Mouse (Mus musculus): ENCODE data around the gene Ccdc88b. TPM values are rescaled to one million over a fixed set of nuclear protein-coding genes. Genes with fewer than 3 reads are reported as not detected.
A peak's percentile ranks its signal among the peaks of the same experiment; 100 is the strongest.
"Not testable (repeated sequence)": the region's sequence is repeated elsewhere in the genome, so short reads cannot be mapped to it uniquely, and the experiment has no call there.

The Ccdc88b gene
- polyA plus RNA-seq (2015; fragmentation: Nextera tagmentation; extraction: Ambion mirVana), result 1.9 and 3.1 TPM in 2 replicates

DNA sequence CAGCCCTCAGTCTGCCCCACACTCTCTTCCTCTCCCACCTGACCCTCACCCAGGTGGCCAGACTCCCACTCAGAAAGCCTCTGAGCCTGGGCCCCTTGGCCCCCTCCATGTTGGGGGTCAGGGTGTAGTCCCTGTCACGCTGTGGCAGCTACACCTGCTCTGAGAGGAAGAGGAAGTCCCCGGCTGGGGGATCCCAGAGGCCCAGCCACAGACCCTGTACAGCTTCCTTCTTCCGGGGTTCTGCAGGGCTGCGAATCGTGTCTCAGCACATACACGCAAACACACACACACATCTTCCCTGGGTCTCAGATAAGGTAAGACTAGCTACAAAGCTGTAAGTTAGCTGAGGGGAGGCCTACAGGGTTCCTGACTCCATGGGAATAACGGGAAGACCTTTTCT, at the start of gene Ccdc88b:
Ccdc88b (minus strand) TSS at position 181 of the 400 bp plus-strand sequence.
- 13% methylated on average over 7 of the region's 7 CpGs for WGBS (ENCODE audit: insufficient replicate concordance)
- H3K36me3 ChIP-seq, result no peaks in the 10 kb centered on the region
- H3K27ac ChIP-seq, result peak within 1 kb of the TSS; percentile 31; the same call in 1 of the 2 replicates
- ATAC-seq (ENCODE audit: low read depth) (no peak), DNase-seq (no peak)
- H3K4me2 ChIP-seq, result peak within 1 kb of the TSS; percentile 25
- H3K4me1 ChIP-seq (replicated peaks), result peaks cover 41% of the 10 kb centered on the region
- H3K27me3 ChIP-seq, result 0 out of 2 replicates have a peak, but pooled peaks cover 9% of the 10 kb centered on the region
- no peaks in the 10 kb centered on the region for H3K9me3 ChIP-seq (replicated peaks)
- peak within 1 kb of the TSS; percentile 30 for H3K4me3 ChIP-seq (replicated peaks)
- peak within 1 kb of the TSS; percentile 36; the same call in 1 of the 2 replicates for H3K9ac ChIP-seq

- Histone ChIP-seq H3K27me3 (no peaks in the 10 kb centered on the region), H3K9me3 (replicated peaks) (no peaks in the 10 kb centered on the region), H3K4me1 (replicated peaks) (peaks cover 48% of the 10 kb centered on the region), H3K36me3 (peaks cover 34% of the 10 kb centered on the region), H3K4me3 (replicated peaks) (0 out of 2 replicates have a peak overlapping the region, but pooled peaks have one; percentile 77), H3K4me2 (0 out of 2 replicates have a peak overlapping the region, but pooled peaks have one; percentile 95), H3K27ac (no peak overlapping the region), H3K9ac (no peak overlapping the region)
- DNase-seq (no peak), ATAC-seq (ENCODE audit: low read depth) (no peak)
- WGBS (ENCODE audit: insufficient replicate concordance), result 77% methylated on average over 8 of the region's 8 CpGs
Measured at GRCm38 (mm10) chr19:6907094-6907493, 49.1 kb upstream of the Ccdc88b start.

GRCm38 (mm10) chr19:6906199-6906598, 48.2 kb upstream of the Ccdc88b start:
- Histone ChIP-seq H3K27ac (no peak overlapping the region), H3K36me3 (peaks cover 25% of the 10 kb centered on the region), H3K4me1 (replicated peaks) (peaks cover 39% of the 10 kb centered on the region), H3K9ac (no peak overlapping the region), H3K4me3 (replicated peaks) (no peak overlapping the region), H3K4me2 (no peak overlapping the region), H3K9me3 (replicated peaks) (no peaks in the 10 kb centered on the region), H3K27me3 (no peaks in the 10 kb centered on the region)
- WGBS (ENCODE audit: insufficient replicate concordance), result 74% methylated on average over 3 of the region's 3 CpGs
- no peak for DNase-seq
- no peak for ATAC-seq (ENCODE audit: low read depth)

DNA sequence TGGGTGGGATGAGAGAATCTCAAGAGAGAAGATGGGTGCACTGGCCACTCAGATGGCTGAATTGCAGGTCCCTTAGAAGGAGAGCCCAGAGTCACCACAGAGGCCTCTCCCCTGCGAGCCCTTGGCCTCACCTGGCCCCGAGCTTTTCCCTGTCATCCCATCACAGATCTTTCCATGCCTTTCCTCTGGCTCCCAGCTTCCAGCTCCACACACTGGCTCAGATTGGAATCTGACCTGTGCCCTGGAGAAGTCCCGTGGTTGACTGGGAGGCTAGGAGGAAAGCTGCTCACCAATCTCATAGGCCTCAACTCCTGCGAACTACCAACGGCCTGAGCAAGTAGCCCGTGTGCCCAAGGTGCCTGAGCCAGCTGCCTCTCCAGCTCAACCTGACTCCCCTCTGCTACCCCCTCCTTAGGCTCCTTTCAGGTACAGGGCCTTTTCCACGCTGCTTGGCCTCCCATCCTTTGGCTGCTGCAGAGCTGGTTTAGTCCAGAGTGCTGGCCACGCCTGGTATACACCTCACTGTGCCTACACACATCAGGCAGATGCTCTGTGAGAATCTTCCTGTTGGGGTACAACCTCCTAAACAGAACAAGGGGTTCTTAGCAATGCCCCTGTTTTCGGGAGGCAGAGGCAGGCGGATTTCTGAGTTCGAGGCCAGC, 47.6 kb upstream of the Ccdc88b start:
- WGBS (ENCODE audit: insufficient replicate concordance), result 78% methylated on average over 11 of the region's 11 CpGs
- no peak for ATAC-seq (ENCODE audit: low read depth)
- H3K27me3 ChIP-seq, result no peaks in the 10 kb centered on the region
- H3K36me3 ChIP-seq, result peaks cover 22% of the 10 kb centered on the region
- no peak overlapping the region for H3K27ac ChIP-seq
- H3K9ac ChIP-seq, result no peak overlapping the region
- peaks cover 35% of the 10 kb centered on the region for H3K4me1 ChIP-seq (replicated peaks)
- no peaks in the 10 kb centered on the region for H3K9me3 ChIP-seq (replicated peaks)
- no peak overlapping the region for H3K4me3 ChIP-seq (replicated peaks)
- no peak overlapping the region for H3K4me2 ChIP-seq
- no peak for DNase-seq

DNA sequence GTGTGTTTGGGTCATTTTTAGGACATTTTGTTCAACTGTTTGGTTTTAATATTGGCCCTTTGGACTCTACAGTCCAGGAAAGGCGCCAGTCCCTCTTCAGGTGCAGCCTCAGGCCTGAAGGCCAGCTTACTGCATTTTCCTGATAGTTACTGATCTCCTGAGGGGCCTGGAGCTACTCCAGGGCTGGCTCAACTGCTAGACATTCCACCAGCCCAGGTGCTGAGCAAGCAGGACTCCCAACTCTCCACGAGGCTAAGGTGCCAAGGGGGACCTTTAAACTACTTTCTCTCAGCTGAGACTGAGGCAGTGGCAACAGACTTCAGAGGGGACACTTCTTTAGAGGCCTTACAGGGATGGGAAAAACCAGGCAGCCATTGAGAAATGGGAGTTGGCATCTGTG, 46.8 kb upstream of the Ccdc88b start:
- Histone ChIP-seq H3K36me3 (peaks cover 22% of the 10 kb centered on the region), H3K9me3 (replicated peaks) (no peaks in the 10 kb centered on the region), H3K4me2 (no peak overlapping the region), H3K4me3 (replicated peaks) (no peak overlapping the region), H3K27me3 (no peaks in the 10 kb centered on the region), H3K27ac (no peak overlapping the region; the same call in 1 of the 2 replicates), H3K9ac (no peak overlapping the region), H3K4me1 (replicated peaks) (peaks cover 32% of the 10 kb centered on the region)
- ATAC-seq (ENCODE audit: low read depth) (no peak), DNase-seq (no peak)
- whole genome bisulfite sequencing (ENCODE audit: insufficient replicate concordance), result 56% methylated on average over 2 of the region's 2 CpGs

DNA sequence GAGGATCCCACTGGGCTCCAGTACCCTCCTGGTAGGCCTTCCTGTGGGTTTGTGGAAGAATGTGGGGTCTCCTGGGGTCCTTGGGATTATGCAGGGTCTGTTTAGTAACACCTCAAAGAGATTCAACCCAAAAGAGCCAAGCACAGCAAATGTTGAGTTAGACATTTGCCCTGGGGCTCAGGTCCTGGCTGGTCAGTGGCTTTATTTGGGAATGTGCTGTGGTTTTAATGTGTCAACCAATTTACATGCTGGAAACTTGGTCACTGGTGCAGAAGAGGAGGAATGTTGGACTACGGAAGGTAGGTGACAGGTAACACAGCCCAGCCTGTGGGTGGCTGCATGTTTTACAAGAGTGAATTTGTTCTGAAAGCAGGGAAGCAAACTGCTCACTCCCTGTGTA, 45.0 kb upstream of the Ccdc88b start:
- Histone ChIP-seq H3K36me3 (peaks cover 22% of the 10 kb centered on the region), H3K9ac (no peak overlapping the region), H3K9me3 (replicated peaks) (no peaks in the 10 kb centered on the region), H3K4me2 (no peak overlapping the region), H3K27me3 (no peaks in the 10 kb centered on the region), H3K4me3 (replicated peaks) (no peak overlapping the region), H3K27ac (no peak overlapping the region), H3K4me1 (replicated peaks) (peaks cover 18% of the 10 kb centered on the region)
- DNase-seq (no peak), ATAC-seq (ENCODE audit: low read depth) (no peak)
- 83% methylated on average over 1 of the region's 1 CpGs for WGBS (ENCODE audit: insufficient replicate concordance)

- H3K27ac ChIP-seq, result no peak overlapping the region
- no peak for DNase-seq
- WGBS (ENCODE audit: insufficient replicate concordance), result 70% methylated on average over 4 of the region's 4 CpGs
- no peak overlapping the region for H3K4me2 ChIP-seq
- no peak overlapping the region for H3K9ac ChIP-seq
- no peaks in the 10 kb centered on the region for H3K27me3 ChIP-seq
- H3K4me1 ChIP-seq (replicated peaks), result no peaks in the 10 kb centered on the region
- no peaks in the 10 kb centered on the region for H3K9me3 ChIP-seq (replicated peaks)
- no peaks in the 10 kb centered on the region for H3K36me3 ChIP-seq
- ATAC-seq (ENCODE audit: low read depth), result no peak
- H3K4me3 ChIP-seq (replicated peaks), result no peak overlapping the region
Measured at GRCm38 (mm10) chr19:6899641-6900040, 41.6 kb upstream of the Ccdc88b start.

DNA sequence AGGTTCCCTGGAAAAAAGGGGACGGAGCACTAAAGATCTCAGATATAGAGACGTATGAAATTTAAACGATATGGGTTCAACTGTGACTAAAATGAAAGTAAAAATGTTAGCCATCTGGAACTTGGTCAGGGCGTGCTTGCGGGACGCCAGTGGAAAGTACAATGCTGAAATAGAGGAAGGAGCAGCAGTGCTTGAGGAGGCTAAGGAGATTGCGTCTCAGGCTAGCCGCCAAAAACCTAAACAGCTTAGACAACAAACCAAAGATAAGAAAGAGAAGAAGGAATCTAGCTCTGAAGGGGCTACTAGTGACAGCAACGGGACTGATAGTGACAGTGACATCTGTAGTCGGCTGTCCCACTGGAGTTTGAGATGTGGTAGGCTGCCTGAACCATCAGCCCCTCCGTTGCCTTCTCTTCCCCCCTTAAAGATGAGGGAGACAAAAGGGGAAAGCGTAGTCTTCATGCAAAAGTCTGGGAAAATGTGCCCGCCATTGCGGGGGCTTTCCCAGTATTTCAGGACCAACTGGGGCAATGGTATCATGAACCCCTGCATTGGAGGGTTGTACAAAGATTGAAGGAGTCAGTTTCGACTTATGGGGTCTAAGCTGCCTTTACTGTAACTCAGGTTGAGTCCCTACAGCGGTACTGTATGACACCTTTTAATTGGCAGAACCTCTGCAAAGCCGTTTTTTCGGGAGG, 37.7 kb upstream of the Ccdc88b start:
- DNase-seq; H3K27ac ChIP-seq; H3K9me3 ChIP-seq (replicated peaks); ATAC-seq (ENCODE audit: low read depth); H3K9ac ChIP-seq; H3K4me2 ChIP-seq; H3K36me3 ChIP-seq; H3K4me3 ChIP-seq (replicated peaks); H3K4me1 ChIP-seq (replicated peaks); H3K27me3 ChIP-seq: not testable (repeated sequence)
- WGBS (ENCODE audit: insufficient replicate concordance), result 64% methylated on average over 18 of the region's 18 CpGs

GRCm38 (mm10) chr19:6893731-6894451, 35.9 kb upstream of the Ccdc88b start:
- Histone ChIP-seq H3K4me1 (replicated peaks) (no peaks in the 10 kb centered on the region), H3K27me3 (no peaks in the 10 kb centered on the region), H3K9ac (no peak overlapping the region), H3K4me2 (no peak overlapping the region), H3K36me3 (no peaks in the 10 kb centered on the region), H3K27ac (no peak overlapping the region), H3K4me3 (replicated peaks) (no peak overlapping the region), H3K9me3 (replicated peaks) (no peaks in the 10 kb centered on the region)
- 78% methylated on average over 14 of the region's 14 CpGs for WGBS (ENCODE audit: insufficient replicate concordance)
- DNase-seq (no peak), ATAC-seq (ENCODE audit: low read depth) (no peak)

DNA sequence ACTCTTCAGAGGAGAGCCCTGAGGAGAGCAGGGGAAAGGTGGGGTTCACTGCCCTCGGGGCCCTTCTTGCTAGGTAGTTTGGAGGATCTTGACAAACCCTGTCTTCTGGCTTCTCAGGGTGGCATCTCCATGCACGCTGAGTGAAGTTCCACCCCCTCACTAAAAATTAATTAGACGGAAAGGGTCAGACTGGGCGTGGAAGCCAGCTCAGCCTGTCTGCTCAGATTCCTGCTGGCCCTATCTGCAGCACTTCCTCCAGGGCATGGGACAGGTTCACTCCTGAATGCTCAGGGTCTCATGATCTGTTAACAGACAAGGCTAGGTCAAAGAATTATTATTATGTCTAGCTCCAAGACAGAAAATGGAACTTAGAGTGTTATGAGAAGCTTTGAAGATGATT, 34.5 kb upstream of the Ccdc88b start:
- Histone ChIP-seq H3K4me3 (replicated peaks) (no peak overlapping the region), H3K36me3 (no peaks in the 10 kb centered on the region), H3K9ac (no peak overlapping the region), H3K4me2 (no peak overlapping the region), H3K4me1 (replicated peaks) (no peaks in the 10 kb centered on the region), H3K27ac (no peak overlapping the region), H3K9me3 (replicated peaks) (no peaks in the 10 kb centered on the region), H3K27me3 (no peaks in the 10 kb centered on the region)
- DNase-seq (no peak), ATAC-seq (ENCODE audit: low read depth) (no peak)
- 40% methylated on average over 4 of the region's 4 CpGs for WGBS (ENCODE audit: insufficient replicate concordance)

DNA sequence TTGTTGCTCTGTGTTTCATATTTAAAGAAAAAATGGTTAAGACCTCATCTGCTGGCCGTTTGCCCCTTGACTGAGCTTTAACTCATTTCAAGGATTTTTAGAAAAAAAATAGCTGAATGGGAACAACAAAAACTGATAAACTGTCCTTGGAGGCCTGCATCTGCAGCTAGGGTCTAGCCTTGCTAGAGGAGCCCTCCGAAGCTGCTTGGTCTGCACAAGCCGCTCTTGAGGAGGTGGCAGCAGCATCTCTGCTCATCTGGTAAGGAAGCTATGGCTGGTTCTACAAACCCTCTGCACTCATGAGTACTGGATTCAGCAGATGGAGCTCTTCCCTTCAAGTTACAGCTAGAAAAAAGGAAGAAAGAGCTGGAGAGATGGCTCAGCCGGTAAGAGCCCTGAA, 20.0 kb upstream of the Ccdc88b start:
- no peaks in the 10 kb centered on the region for H3K4me1 ChIP-seq (replicated peaks)
- 66% methylated on average over 4 of the region's 4 CpGs for WGBS (ENCODE audit: insufficient replicate concordance)
- H3K27me3 ChIP-seq, result no peaks in the 10 kb centered on the region
- H3K4me3 ChIP-seq (replicated peaks), result no peak overlapping the region
- no peak for ATAC-seq (ENCODE audit: low read depth)
- no peaks in the 10 kb centered on the region for H3K9me3 ChIP-seq (replicated peaks)
- H3K9ac ChIP-seq, result no peak overlapping the region
- H3K36me3 ChIP-seq, result no peaks in the 10 kb centered on the region
- no peak for DNase-seq
- no peak overlapping the region for H3K27ac ChIP-seq
- no peak overlapping the region for H3K4me2 ChIP-seq
